Mouse (Mus musculus) ovary, adult 18-20 months (tissue): ENCODE measurements around the gene Pigm.

Source experiments
- DNase-seq: peaks from one replicate; pipeline ENCODE4 v3.0.0; 2022; ENCODE audit warnings: low spot score, mixed read lengths

The Pigm gene

GRCm38 (mm10) chr1:172413491-172414230 lies 37.3 kb downstream of the Pigm start:
- DNase-seq, result no peak

GRCm38 (mm10) chr1:172414231-172414585 lies 37.9 kb downstream of the Pigm start:
- no peak for DNase-seq

- DNase-seq, result no peak
Measured at GRCm38 (mm10) chr1:172415061-172415460, 38.7 kb downstream of the Pigm start.

GRCm38 (mm10) chr1:172418173-172418572 lies 41.8 kb downstream of the Pigm start:
- no peak for DNase-seq

- no peak for DNase-seq
Measured at GRCm38 (mm10) chr1:172418642-172419041, 42.3 kb downstream of the Pigm start.

GRCm38 (mm10) chr1:172420181-172420580 lies 43.8 kb downstream of the Pigm start:
- no peak for DNase-seq

- DNase-seq, result no peak
Measured at GRCm38 (mm10) chr1:172423393-172423792, 47.0 kb downstream of the Pigm start.

- DNase-seq, result no peak
Measured at GRCm38 (mm10) chr1:172426419-172426818, 50.1 kb downstream of the Pigm start.

- DNase-seq, result no peak
Measured at GRCm38 (mm10) chr1:172427841-172428240, 51.5 kb downstream of the Pigm start.

GRCm38 (mm10) chr1:172428614-172429013 lies 52.3 kb downstream of the Pigm start:
- DNase-seq, result no peak

GRCm38 (mm10) chr1:172430731-172431220 lies 54.4 kb downstream of the Pigm start:
- DNase-seq, result no peak

GRCm38 (mm10) chr1:172431836-172432586 lies 55.7 kb downstream of the Pigm start:
- peak; percentile 32 for DNase-seq

GRCm38 (mm10) chr1:172432587-172432955 lies 56.2 kb downstream of the Pigm start:
- DNase-seq, result no peak

- DNase-seq, result no peak
Measured at GRCm38 (mm10) chr1:172433012-172433850, 56.9 kb downstream of the Pigm start.
